Mouse (Mus musculus): Measurements from ENCODE around the gene Clasp2.

- no peak for TF ChIP-seq CTCF (IDR thresholded peaks at IDR 0.05; ENCODE audit: low read depth, low read length)
- no peak for TF ChIP-seq POLR2A (IDR thresholded peaks at IDR 0.05; ENCODE audit: insufficient read depth, low read length)
Measured at GRCm38 (mm10) chr9:113724646-113725045, 16.6 kb upstream of the Clasp2 start.

All from ES-Bruce4 (cell line).